Mouse (Mus musculus) macrophage (primary cell): ENCODE results near the gene Hoxc9. TPM values are rescaled to one million over a fixed set of nuclear protein-coding genes. Genes with fewer than 3 reads are reported as not detected.

ENCODE experiments used
- H3K27ac ChIP-seq: fragments of 350-480 bp; formaldehyde crosslinking; 2 replicates; pipeline ENCODE4 v1.9.0; 2021
- H3K36me3 ChIP-seq: fragments of 350-480 bp; formaldehyde crosslinking; 2 replicates; pipeline ENCODE4 v1.9.0; 2021; ENCODE audit errors: inconsistent target
- H3K4me3 ChIP-seq: fragments of 350-480 bp; formaldehyde crosslinking; 2 replicates; pipeline ENCODE4 v1.9.0; 2021; ENCODE audit errors: inconsistent target
- H3K79me2 ChIP-seq: fragments of 350-480 bp; formaldehyde crosslinking; 2 replicates; pipeline ENCODE4 v1.9.0; 2021; ENCODE audit errors: inconsistent target
- WGBS: methylation state at CpG from one replicate; pipeline ENCODE4 v1.1.7; 2026; ENCODE audit warnings: inconsistent platforms; ENCODE audit not compliant: missing documents; 5-methylcytosine and 5-hydroxymethylcytosine counted together
- polyA plus RNA-seq: library from polyadenylated mRNA; stranded (reverse); fragments of 250-400 nt; gene quantifications from 3 replicates; pipeline ENCODE4 v1.2.4, GENCODE M21; 2018; ENCODE audit warnings: inconsistent platforms

Hoxc9 gene
- polyA plus RNA-seq, 1 experiment from 2014 or later = not detected

GRCm38 (mm10) chr15:102979936-102980335 lies 3.7 kb downstream of the Hoxc9 start:
- 12% methylated on average over 1 of the region's 1 CpGs for WGBS
- Histone ChIP-seq H3K79me2 (no peaks in the 10 kb centered on the region), H3K36me3 (no peaks in the 10 kb centered on the region), H3K4me3 (no peak overlapping the region), H3K27ac (no peak overlapping the region)

GRCm38 (mm10) chr15:102980352-102980751 lies 4.1 kb downstream of the Hoxc9 start:
- H3K4me3 ChIP-seq = no peak overlapping the region

GRCm38 (mm10) chr15:102980912-102981311 lies 4.7 kb downstream of the Hoxc9 start:
- Histone ChIP-seq H3K4me3 (no peak overlapping the region), H3K27ac (no peak overlapping the region), H3K36me3 (no peaks in the 10 kb centered on the region), H3K79me2 (no peaks in the 10 kb centered on the region)
- 3% methylated on average over 14 of the region's 14 CpGs for WGBS

More at GRCm38 (mm10) chr15:102980352-102980751, 4.1 kb downstream of the Hoxc9 start:
- H3K27ac ChIP-seq = no peak overlapping the region
- 19% methylated on average over 11 of the region's 11 CpGs for WGBS
- H3K79me2 ChIP-seq = no peaks in the 10 kb centered on the region
- no peaks in the 10 kb centered on the region for H3K36me3 ChIP-seq

- no peaks in the 10 kb centered on the region for H3K79me2 ChIP-seq
- no peaks in the 10 kb centered on the region for H3K36me3 ChIP-seq
- WGBS = 3% methylated on average over 87 of the region's 88 CpGs
- H3K27ac ChIP-seq = no peak overlapping the region
- no peak overlapping the region for H3K4me3 ChIP-seq
Measured at GRCm38 (mm10) chr15:102981379-102982288, 5.4 kb downstream of the Hoxc9 start.

GRCm38 (mm10) chr15:102983716-102984115 lies 7.5 kb downstream of the Hoxc9 start:
- 14% methylated on average over 12 of the region's 12 CpGs for WGBS
- Histone ChIP-seq H3K36me3 (no peaks in the 10 kb centered on the region), H3K27ac (no peak overlapping the region), H3K4me3 (no peak overlapping the region), H3K79me2 (no peaks in the 10 kb centered on the region)

- Histone ChIP-seq H3K27ac (no peak overlapping the region), H3K4me3 (no peak overlapping the region), H3K36me3 (no peaks in the 10 kb centered on the region), H3K79me2 (no peaks in the 10 kb centered on the region)
- WGBS = 19% methylated on average over 8 of the region's 10 CpGs
Measured at GRCm38 (mm10) chr15:102984521-102984920, 8.3 kb downstream of the Hoxc9 start.

GRCm38 (mm10) chr15:102984925-102985324 lies 8.7 kb downstream of the Hoxc9 start:
- no peaks in the 10 kb centered on the region for H3K36me3 ChIP-seq
- no peaks in the 10 kb centered on the region for H3K79me2 ChIP-seq
- H3K27ac ChIP-seq = no peak overlapping the region
- H3K4me3 ChIP-seq = no peak overlapping the region
- whole genome bisulfite sequencing = 19% methylated on average over 3 of the region's 3 CpGs

- WGBS = 6% methylated on average over 21 of the region's 21 CpGs
- Histone ChIP-seq H3K4me3 (no peak overlapping the region), H3K27ac (no peak overlapping the region), H3K36me3 (no peaks in the 10 kb centered on the region), H3K79me2 (no peaks in the 10 kb centered on the region)
Measured at GRCm38 (mm10) chr15:102987124-102987833, 11.0 kb downstream of the Hoxc9 start.

GRCm38 (mm10) chr15:102988078-102988477 lies 11.8 kb downstream of the Hoxc9 start:
- Histone ChIP-seq H3K27ac (no peak overlapping the region), H3K36me3 (no peaks in the 10 kb centered on the region), H3K79me2 (no peaks in the 10 kb centered on the region), H3K4me3 (no peak overlapping the region)
- WGBS = 45% methylated on average over 5 of the region's 5 CpGs

GRCm38 (mm10) chr15:102990461-102991397 lies 14.5 kb downstream of the Hoxc9 start, which contains the start of gene Hoxc8:
Gene Hoxc8, plus strand, starts transcription at chr15:102990607.
- H3K27ac ChIP-seq = no peak within 1 kb of the TSS
- H3K36me3 ChIP-seq = no peaks in the 10 kb centered on the region
- 4% methylated on average over 69 of the region's 69 CpGs for WGBS
- H3K4me3 ChIP-seq = no peak within 1 kb of the TSS
- H3K79me2 ChIP-seq = no peaks in the 10 kb centered on the region

GRCm38 (mm10) chr15:102991782-102992181 lies 15.5 kb downstream of the Hoxc9 start:
- WGBS = 7% methylated on average over 6 of the region's 7 CpGs
- Histone ChIP-seq H3K4me3 (no peak overlapping the region), H3K36me3 (no peaks in the 10 kb centered on the region), H3K27ac (no peak overlapping the region), H3K79me2 (no peaks in the 10 kb centered on the region)

GRCm38 (mm10) chr15:102992206-102992605 lies 16.0 kb downstream of the Hoxc9 start:
- H3K4me3 ChIP-seq = no peak overlapping the region
- no peaks in the 10 kb centered on the region for H3K36me3 ChIP-seq
- WGBS = 9% methylated on average over 11 of the region's 11 CpGs
- no peaks in the 10 kb centered on the region for H3K79me2 ChIP-seq
- H3K27ac ChIP-seq = no peak overlapping the region

GRCm38 (mm10) chr15:102992863-102993262 lies 16.6 kb downstream of the Hoxc9 start:
- WGBS = 21% methylated on average over 2 of the region's 3 CpGs
- H3K27ac ChIP-seq = no peak overlapping the region

GRCm38 (mm10) chr15:102996548-102996947 lies 20.3 kb downstream of the Hoxc9 start:
- Histone ChIP-seq H3K27ac (no peak overlapping the region), H3K79me2 (no peaks in the 10 kb centered on the region), H3K4me3 (no peak overlapping the region), H3K36me3 (no peaks in the 10 kb centered on the region)
- WGBS = 10% methylated on average over 9 of the region's 9 CpGs

More at GRCm38 (mm10) chr15:102992863-102993262, 16.6 kb downstream of the Hoxc9 start:
- no peak overlapping the region for H3K4me3 ChIP-seq
- H3K36me3 ChIP-seq = no peaks in the 10 kb centered on the region
- no peaks in the 10 kb centered on the region for H3K79me2 ChIP-seq
